Mouse (Mus musculus): ENCODE measurements around the gene Slc9a7.
A peak's percentile ranks its signal among the peaks of the same experiment; 100 is the strongest.

Gene Slc9a7

GRCm38 (mm10) chrX:20129466-20129865 is 162.1 kb downstream of the Slc9a7 start:
- no peak for DNase-seq

GRCm38 (mm10) chrX:20128951-20129350 is 162.7 kb downstream of the Slc9a7 start:
- no peak for DNase-seq

GRCm38 (mm10) chrX:20125481-20125880 is 166.1 kb downstream of the Slc9a7 start:
- no peak for DNase-seq

GRCm38 (mm10) chrX:20117717-20118116 is 173.9 kb downstream of the Slc9a7 start:
- no peak for DNase-seq

GRCm38 (mm10) chrX:20070196-20070595 is 221.4 kb downstream of the Slc9a7 start:
- no peak for DNase-seq

GRCm38 (mm10) chrX:20066636-20067035 is 225.0 kb downstream of the Slc9a7 start:
- no peak for DNase-seq

GRCm38 (mm10) chrX:20061764-20062480 is 229.7 kb downstream of the Slc9a7 start:
- DNase-seq, result no peak

GRCm38 (mm10) chrX:20060769-20061315 is 230.8 kb downstream of the Slc9a7 start:
- DNase-seq, result no peak

- no peak for DNase-seq
Observed at GRCm38 (mm10) chrX:20060096-20060768, 231.4 kb downstream of the Slc9a7 start.

GRCm38 (mm10) chrX:20059381-20059971 is 232.1 kb downstream of the Slc9a7 start, which contains the start of gene Chst7:
Chst7 (plus strand) TSS chrX:20059560.
- DNase-seq, result peak; percentile 48

Measured in liver (tissue).